Mouse (Mus musculus): Measurements from ENCODE around the gene Spata18.

The Spata18 gene

GRCm38 (mm10) chr5:73666695-73667094 is 15.5 kb downstream of the Spata18 start:
- no peak for DNase-seq (ENCODE audit: low spot score)

- no peak for DNase-seq (ENCODE audit: low spot score)
Measured at GRCm38 (mm10) chr5:73667877-73668276, 16.7 kb downstream of the Spata18 start.

- DNase-seq (ENCODE audit: low spot score) = no peak
Measured at GRCm38 (mm10) chr5:73669386-73669785, 18.2 kb downstream of the Spata18 start.

GRCm38 (mm10) chr5:73675604-73676003 is 24.4 kb downstream of the Spata18 start:
- no peak for DNase-seq (ENCODE audit: low spot score)

GRCm38 (mm10) chr5:73676626-73677025 is 25.4 kb downstream of the Spata18 start:
- DNase-seq (ENCODE audit: low spot score) = no peak

- no peak for DNase-seq (ENCODE audit: low spot score)
Measured at GRCm38 (mm10) chr5:73683221-73683620, 32.0 kb downstream of the Spata18 start.

- DNase-seq (ENCODE audit: low spot score) = peak; percentile 42
Measured at GRCm38 (mm10) chr5:73683706-73684409, 32.7 kb downstream of the Spata18 start.

- peak; percentile 74 for DNase-seq (ENCODE audit: low spot score)
Measured at GRCm38 (mm10) chr5:73686149-73686548, 35.0 kb downstream of the Spata18 start.

GRCm38 (mm10) chr5:73688576-73688975 is 37.4 kb downstream of the Spata18 start:
- DNase-seq (ENCODE audit: low spot score) = no peak

- no peak for DNase-seq (ENCODE audit: low spot score)
Measured at GRCm38 (mm10) chr5:73690146-73690545, 39.0 kb downstream of the Spata18 start.

- DNase-seq (ENCODE audit: low spot score) = no peak
Measured at GRCm38 (mm10) chr5:73691723-73692520, 40.7 kb downstream of the Spata18 start.

GRCm38 (mm10) chr5:73693778-73694177 is 42.6 kb downstream of the Spata18 start:
- no peak for DNase-seq (ENCODE audit: low spot score)

GRCm38 (mm10) chr5:73694254-73695015 is 43.3 kb downstream of the Spata18 start:
- no peak for DNase-seq (ENCODE audit: low spot score)

- DNase-seq (ENCODE audit: low spot score) = no peak
Measured at GRCm38 (mm10) chr5:73697700-73698099, 46.5 kb downstream of the Spata18 start.

- DNase-seq (ENCODE audit: low spot score) = peak; percentile 39
Measured at GRCm38 (mm10) chr5:73701063-73701890, 50.1 kb downstream of the Spata18 start.

GRCm38 (mm10) chr5:73701946-73702710 is 50.9 kb downstream of the Spata18 start:
- no peak for DNase-seq (ENCODE audit: low spot score)

- DNase-seq (ENCODE audit: low spot score) = no peak
Measured at GRCm38 (mm10) chr5:73703096-73703495, 51.9 kb downstream of the Spata18 start.

GRCm38 (mm10) chr5:73704263-73704662 is 53.1 kb downstream of the Spata18 start:
- no peak for DNase-seq (ENCODE audit: low spot score)

GRCm38 (mm10) chr5:73704757-73705156 is 53.6 kb downstream of the Spata18 start:
- no peak for DNase-seq (ENCODE audit: low spot score)

- DNase-seq (ENCODE audit: low spot score) = no peak
Measured at GRCm38 (mm10) chr5:73705290-73705689, 54.1 kb downstream of the Spata18 start.

GRCm38 (mm10) chr5:73712852-73713251 is 61.7 kb downstream of the Spata18 start:
- DNase-seq (ENCODE audit: low spot score) = no peak

All from adipocyte (in vitro differentiated cells).